Mouse (Mus musculus): Measurements from ENCODE around the gene Arpc1b.

- TF ChIP-seq CTCF (IDR thresholded peaks at IDR 0.05; ENCODE audit: low read depth) (peak; percentile 70), EP300 (IDR thresholded peaks at IDR 0.05; ENCODE audit: low read depth) (no peak)
These were observed 5.4 kb downstream of the Arpc1b start for GRCm38 (mm10) chr5:145119385-145119784.
